Mouse (Mus musculus) neural tube, embryonic 12.5 days (tissue): ENCODE measurements around the gene Aanat. TPM values are rescaled to one million over a fixed set of nuclear protein-coding genes. Genes with fewer than 3 reads are reported as not detected.
"Not testable (repeated sequence)": the region's sequence is repeated elsewhere in the genome, so short reads cannot be mapped to it uniquely, and the experiment has no call there.

Experiments used
- ATAC-seq: fragments of 200-750 bp; cut with Nextera tagmentation; 2 replicates; pipeline ENCODE4 v1.8.0; 2017; ENCODE audit warnings: low read depth, mild to moderate bottlenecking, moderate TSS enrichment, moderate library complexity; ENCODE audit not compliant: low FRiP score
- H3K27ac ChIP-seq: fragments of 300-500 bp; sonication (generic); 2 replicates; pipeline ENCODE4 v1.5.1; 2016
- H3K27me3 ChIP-seq: fragments of 300-500 bp; sonication (generic); replicated peaks from 2 replicates; pipeline ENCODE4 v1.6.1; 2016; ENCODE audit warnings: mild to moderate bottlenecking
- H3K36me3 ChIP-seq: fragments of 300-500 bp; sonication (generic); 2 replicates; pipeline ENCODE4 v1.6.1; 2016; ENCODE audit warnings: mild to moderate bottlenecking
- H3K4me1 ChIP-seq: fragments of 300-500 bp; sonication (generic); 2 replicates; pipeline ENCODE4 v1.6.1; 2016
- H3K4me2 ChIP-seq: fragments of 300-500 bp; sonication (generic); replicated peaks from 2 replicates; pipeline ENCODE4 v1.6.1; 2016; ENCODE audit warnings: mild to moderate bottlenecking
- H3K4me3 ChIP-seq: fragments of 300-500 bp; sonication (generic); 2 replicates; pipeline ENCODE4 v1.5.1; 2016
- H3K9ac ChIP-seq: fragments of 300-500 bp; sonication (generic); 2 replicates; pipeline ENCODE4 v1.6.1; 2016; ENCODE audit warnings: mild to moderate bottlenecking
- H3K9me3 ChIP-seq: fragments of 300-500 bp; sonication (generic); 2 replicates; pipeline ENCODE4 v1.6.1; 2016; ENCODE audit warnings: mild to moderate bottlenecking
- whole genome bisulfite sequencing: fragments of 180-500 bp; shearing (Covaris S2); methylation state at CpG from one replicate; pipeline ENCODE4 v1.1.7; 2016; 5-methylcytosine and 5-hydroxymethylcytosine counted together
- polyA plus RNA-seq: library from polyadenylated mRNA; unstranded; fragments of >200 nt; fragmentation: Nextera tagmentation; extraction: Ambion mirVana; gene quantifications from 2 replicates; pipeline ENCODE4 v1.2.1, GENCODE M21; 2016

Gene Aanat
- polyA plus RNA-seq, 1 experiment from 2014 or later: not detected

GRCm38 (mm10) chr11:116625081-116626000, 39.1 kb downstream of the Aanat start:
- Histone ChIP-seq H3K9me3 (no peaks in the 10 kb centered on the region), H3K27ac (no peak overlapping the region), H3K4me2 (no peak overlapping the region), H3K4me1 (peaks cover 24% of the 10 kb centered on the region), H3K9ac (no peak overlapping the region), H3K27me3 (peaks cover 9% of the 10 kb centered on the region), H3K4me3 (no peak overlapping the region), H3K36me3 (no peaks in the 10 kb centered on the region)
- WGBS: 76% methylated on average over 17 of the region's 17 CpGs
- no peak for ATAC-seq

GRCm38 (mm10) chr11:116626299-116627071, 40.3 kb downstream of the Aanat start, which contains the start of gene Rhbdf2:
Rhbdf2 (minus strand) TSS chr11:116627019.
- H3K4me1 ChIP-seq: peaks cover 14% of the 10 kb centered on the region
- ATAC-seq: no peak
- H3K27me3 ChIP-seq: peaks cover 9% of the 10 kb centered on the region
- no peak within 1 kb of the TSS for H3K4me3 ChIP-seq
- 69% methylated on average over 10 of the region's 10 CpGs for WGBS
- H3K9ac ChIP-seq: no peak within 1 kb of the TSS
- H3K4me2 ChIP-seq: no peak within 1 kb of the TSS
- H3K9me3 ChIP-seq: no peaks in the 10 kb centered on the region
- no peak within 1 kb of the TSS for H3K27ac ChIP-seq
- no peaks in the 10 kb centered on the region for H3K36me3 ChIP-seq

GRCm38 (mm10) chr11:116627072-116628020, 41.1 kb downstream of the Aanat start:
- peaks cover 10% of the 10 kb centered on the region for H3K4me1 ChIP-seq
- peaks cover 9% of the 10 kb centered on the region for H3K27me3 ChIP-seq
- 40% methylated on average over 10 of the region's 10 CpGs for WGBS
- no peak for ATAC-seq
- H3K4me2 ChIP-seq: no peak overlapping the region
- no peak overlapping the region for H3K27ac ChIP-seq
- H3K9me3 ChIP-seq: no peaks in the 10 kb centered on the region
- H3K36me3 ChIP-seq: no peaks in the 10 kb centered on the region
- no peak overlapping the region for H3K4me3 ChIP-seq
- H3K9ac ChIP-seq: no peak overlapping the region

- Histone ChIP-seq H3K27me3 (peaks cover 6% of the 10 kb centered on the region), H3K4me3 (no peak overlapping the region), H3K36me3 (no peaks in the 10 kb centered on the region), H3K27ac (no peak overlapping the region), H3K4me2 (no peak overlapping the region), H3K9me3 (no peaks in the 10 kb centered on the region), H3K9ac (no peak overlapping the region), H3K4me1 (peaks cover 5% of the 10 kb centered on the region)
- ATAC-seq: peak; percentile 30; the same call in 1 of the 2 replicates
- 58% methylated on average over 9 of the region's 9 CpGs for WGBS
Measured at GRCm38 (mm10) chr11:116628712-116629111, 42.5 kb downstream of the Aanat start.

- Histone ChIP-seq H3K9me3 (no peaks in the 10 kb centered on the region), H3K36me3 (no peaks in the 10 kb centered on the region), H3K4me2 (no peak overlapping the region), H3K4me3 (no peak overlapping the region), H3K4me1 (no peaks in the 10 kb centered on the region; the same call in 1 of the 2 replicates), H3K27me3 (no peaks in the 10 kb centered on the region; the same call in 1 of the 2 replicates), H3K27ac (no peak overlapping the region), H3K9ac (no peak overlapping the region)
- no peak for ATAC-seq
- WGBS: 87% methylated on average over 6 of the region's 6 CpGs
Measured at GRCm38 (mm10) chr11:116629472-116629871, 43.2 kb downstream of the Aanat start.

- no peaks in the 10 kb centered on the region for H3K27me3 ChIP-seq
- H3K4me2 ChIP-seq: no peak overlapping the region
- 55% methylated on average over 12 of the region's 12 CpGs for WGBS
- ATAC-seq: no peak
- H3K4me1 ChIP-seq: no peaks in the 10 kb centered on the region; the same call in 1 of the 2 replicates
- no peak overlapping the region for H3K4me3 ChIP-seq
- H3K9me3 ChIP-seq: no peaks in the 10 kb centered on the region
- H3K9ac ChIP-seq: no peak overlapping the region
- H3K27ac ChIP-seq: no peak overlapping the region
- no peaks in the 10 kb centered on the region for H3K36me3 ChIP-seq
Measured at GRCm38 (mm10) chr11:116630171-116630965, 44.1 kb downstream of the Aanat start.

- Histone ChIP-seq H3K4me2 (no peak overlapping the region), H3K4me3 (no peak overlapping the region), H3K9me3 (no peaks in the 10 kb centered on the region), H3K9ac (no peak overlapping the region), H3K36me3 (no peaks in the 10 kb centered on the region), H3K4me1 (no peaks in the 10 kb centered on the region; the same call in 1 of the 2 replicates), H3K27ac (no peak overlapping the region), H3K27me3 (no peaks in the 10 kb centered on the region)
- 80% methylated on average over 10 of the region's 10 CpGs for WGBS
- ATAC-seq: no peak
Measured at GRCm38 (mm10) chr11:116632962-116633361, 46.7 kb downstream of the Aanat start.

GRCm38 (mm10) chr11:116636607-116637006, 50.4 kb downstream of the Aanat start:
- H3K27ac ChIP-seq, H3K9ac ChIP-seq, H3K4me1 ChIP-seq, H3K4me3 ChIP-seq, H3K27me3 ChIP-seq, H3K9me3 ChIP-seq, H3K36me3 ChIP-seq, H3K4me2 ChIP-seq, ATAC-seq: not testable (repeated sequence)
- 76% methylated on average over 8 of the region's 8 CpGs for WGBS

GRCm38 (mm10) chr11:116641168-116641567, 54.9 kb downstream of the Aanat start:
- Histone ChIP-seq H3K27me3 (peaks cover 1% of the 10 kb centered on the region; the same call in 1 of the 2 replicates), H3K9me3 (no peaks in the 10 kb centered on the region), H3K4me2 (no peak overlapping the region), H3K4me1 (peaks cover 15% of the 10 kb centered on the region), H3K4me3 (no peak overlapping the region), H3K9ac (no peak overlapping the region), H3K27ac (no peak overlapping the region), H3K36me3 (no peaks in the 10 kb centered on the region)
- 47% methylated on average over 5 of the region's 5 CpGs for WGBS
- no peak for ATAC-seq

GRCm38 (mm10) chr11:116641731-116642130, 55.5 kb downstream of the Aanat start:
- no peak for ATAC-seq

More at GRCm38 (mm10) chr11:116641731-116642130, 55.5 kb downstream of the Aanat start:
- no peaks in the 10 kb centered on the region for H3K9me3 ChIP-seq
- H3K4me2 ChIP-seq: no peak overlapping the region
- no peaks in the 10 kb centered on the region for H3K36me3 ChIP-seq
- WGBS: 65% methylated on average over 3 of the region's 3 CpGs
- peaks cover 15% of the 10 kb centered on the region for H3K4me1 ChIP-seq
- no peak overlapping the region for H3K4me3 ChIP-seq
- H3K9ac ChIP-seq: no peak overlapping the region
- no peak overlapping the region for H3K27ac ChIP-seq
- H3K27me3 ChIP-seq: peaks cover 5% of the 10 kb centered on the region; the same call in 1 of the 2 replicates
